Mouse (Mus musculus) testis, postnatal 10 days (tissue): ENCODE data around the gene Sdad1.
"Not testable (repeated sequence)": the region's sequence is repeated elsewhere in the genome, so short reads cannot be mapped to it uniquely, and the experiment has no call there.

Experiments
- DNase-seq: peaks from one replicate; pipeline ENCODE4 v3.0.0; 2021; ENCODE audit warnings: low spot score

The Sdad1 gene

DNA sequence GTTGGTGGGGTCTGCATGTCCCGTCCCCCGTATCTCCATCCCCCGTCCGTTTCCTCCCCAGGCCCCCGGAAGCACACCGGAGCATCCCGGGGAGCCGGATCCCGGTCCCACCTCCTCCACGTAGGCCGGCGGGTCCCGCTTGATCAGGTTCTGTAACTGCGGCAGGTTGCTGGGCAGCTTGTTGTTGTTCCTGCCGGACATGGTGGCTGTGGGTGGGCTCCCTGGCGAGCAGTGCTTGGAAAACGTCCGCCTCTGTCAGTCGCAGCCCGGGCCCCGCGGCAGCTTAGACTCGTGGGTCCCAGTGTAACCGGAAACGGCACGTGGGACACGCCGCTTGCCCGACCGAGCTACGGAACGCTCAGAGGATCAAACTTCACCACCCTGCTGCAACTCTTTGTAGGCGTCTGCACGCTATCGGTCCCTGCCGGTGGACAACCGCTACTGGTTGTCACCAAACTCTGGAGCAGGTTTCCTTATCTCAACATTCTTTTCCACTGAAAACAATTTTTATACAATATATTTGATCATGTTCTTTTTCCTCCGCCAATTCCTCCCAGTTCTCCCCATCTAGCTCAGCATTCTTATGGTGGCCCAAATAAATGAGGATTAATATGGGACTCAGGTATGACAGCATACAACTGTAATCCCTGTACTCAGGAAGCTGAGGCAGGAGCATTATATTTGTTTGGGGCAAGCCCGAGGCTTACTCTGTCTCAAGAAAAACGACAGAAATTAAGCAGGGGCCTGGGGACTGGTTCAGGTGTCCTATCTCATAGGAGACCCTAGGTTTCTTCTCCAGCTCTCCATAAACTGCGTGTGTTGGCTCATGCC lies at the start of gene Sdad1:
Sdad1 (minus strand) TSS at position 799 of the 831 bp plus-strand sequence.
- DNase-seq = peak; percentile 92

DNA sequence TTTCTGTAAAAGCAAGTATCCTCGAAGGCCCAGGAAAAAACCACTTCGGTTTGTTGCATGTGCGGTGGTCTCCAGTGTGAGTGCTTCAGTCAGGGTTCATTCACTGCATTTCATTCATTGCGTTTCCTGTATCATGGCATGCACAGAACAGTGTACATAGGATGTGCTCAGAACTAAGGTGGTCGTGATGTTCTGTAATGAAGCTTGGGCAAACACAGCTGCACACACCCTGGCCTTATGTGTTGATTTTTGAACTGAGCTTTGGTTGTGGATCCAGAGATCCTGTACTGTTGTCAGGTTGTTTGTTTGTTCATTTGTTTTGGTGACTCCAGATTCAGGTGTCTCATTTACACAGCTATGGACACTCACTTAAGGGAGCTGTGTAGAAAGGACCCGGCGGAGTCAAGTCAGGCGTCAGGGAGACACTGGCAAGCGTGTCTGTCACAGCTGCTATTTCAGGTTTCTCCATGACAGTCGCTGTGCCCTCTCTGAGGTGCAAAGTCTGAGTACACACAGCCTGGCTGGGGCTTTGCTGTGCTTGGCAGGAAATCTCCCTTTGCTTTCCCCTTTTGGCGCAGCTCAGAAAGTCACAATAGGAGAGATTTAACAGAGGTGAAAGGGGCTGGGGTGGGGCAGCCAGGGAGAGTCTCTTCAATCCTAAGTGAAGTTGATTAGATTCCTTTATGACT lies 48.6 kb upstream of the Sdad1 start:
- no peak for DNase-seq

- peak; percentile 69 for DNase-seq
Observed at GRCm38 (mm10) chr5:92358033-92358432, 47.8 kb upstream of the Sdad1 start.

DNA sequence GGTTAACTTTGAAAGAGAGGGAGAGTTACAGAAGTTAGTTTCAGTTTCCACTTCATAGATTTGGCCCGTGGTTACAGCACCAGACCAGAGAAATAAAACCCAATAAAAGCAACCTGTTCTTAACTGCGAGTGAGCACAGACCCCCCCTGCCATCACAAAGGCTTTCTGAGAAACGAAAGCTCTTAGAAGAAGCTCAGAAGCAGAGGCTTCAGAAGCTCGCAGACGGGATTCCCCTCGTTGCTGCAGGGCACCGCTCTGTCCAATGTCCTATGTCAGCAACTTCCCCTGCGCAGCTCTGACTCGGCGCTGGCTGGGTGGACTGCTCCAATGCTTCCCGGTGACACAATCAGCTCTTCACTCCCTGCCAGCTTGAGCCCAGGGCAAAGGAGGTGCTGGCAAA lies 43.2 kb upstream of the Sdad1 start:
- DNase-seq = no peak

DNA sequence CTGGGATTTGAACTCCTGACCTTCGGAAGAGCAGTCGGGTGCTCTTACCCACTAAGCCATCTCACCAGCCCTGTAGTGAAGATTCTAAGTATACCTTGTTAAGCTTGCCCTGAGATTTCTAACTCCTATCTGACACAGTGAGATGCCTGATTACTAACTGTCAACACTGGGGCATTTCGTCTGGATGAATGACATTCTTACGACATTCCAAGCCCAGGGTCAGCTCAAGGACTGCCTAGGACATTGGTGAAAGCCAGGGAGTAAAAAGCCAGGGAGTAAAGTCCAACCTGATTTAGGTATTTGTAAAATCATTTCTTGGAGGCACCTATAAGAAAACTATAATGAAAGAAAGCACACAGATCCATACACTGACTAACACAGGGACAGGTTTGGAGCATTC lies 42.4 kb upstream of the Sdad1 start:
- not testable (repeated sequence) for DNase-seq

- DNase-seq = no peak
Observed at GRCm38 (mm10) chr5:92349731-92350130, 39.5 kb upstream of the Sdad1 start.

- DNase-seq = no peak
Observed at GRCm38 (mm10) chr5:92348794-92349413, 38.6 kb upstream of the Sdad1 start, which contains the start of gene Cxcl10. Gene Cxcl10 (minus strand): TSS chr5:92348889.

- DNase-seq = no peak
Observed at GRCm38 (mm10) chr5:92345006-92345405, 34.7 kb upstream of the Sdad1 start.

DNA sequence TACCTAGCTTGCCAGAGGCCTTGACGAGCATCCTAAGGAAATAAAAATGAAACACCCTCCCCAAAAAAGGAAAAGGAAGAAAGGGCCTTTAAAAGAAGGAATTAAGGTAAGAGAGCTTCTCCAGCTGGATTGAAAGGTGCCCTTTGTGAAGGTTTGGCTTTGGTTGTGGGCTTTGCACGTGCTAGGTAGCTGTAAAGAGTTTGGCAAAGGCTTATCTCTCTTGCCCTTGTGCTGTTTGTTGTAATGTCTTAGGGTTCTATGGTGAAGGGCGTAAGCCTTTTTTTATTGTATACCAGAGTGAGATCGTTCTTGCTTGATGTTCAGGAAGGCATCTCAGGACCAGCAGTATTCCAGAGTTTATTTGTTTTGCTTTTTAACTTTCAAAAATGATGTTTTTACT lies 30.3 kb upstream of the Sdad1 start:
- DNase-seq = no peak

- DNase-seq = no peak
Observed at GRCm38 (mm10) chr5:92336743-92337142, 26.5 kb upstream of the Sdad1 start.

GRCm38 (mm10) chr5:92332359-92332840 lies 22.1 kb upstream of the Sdad1 start:
- no peak for DNase-seq

DNA sequence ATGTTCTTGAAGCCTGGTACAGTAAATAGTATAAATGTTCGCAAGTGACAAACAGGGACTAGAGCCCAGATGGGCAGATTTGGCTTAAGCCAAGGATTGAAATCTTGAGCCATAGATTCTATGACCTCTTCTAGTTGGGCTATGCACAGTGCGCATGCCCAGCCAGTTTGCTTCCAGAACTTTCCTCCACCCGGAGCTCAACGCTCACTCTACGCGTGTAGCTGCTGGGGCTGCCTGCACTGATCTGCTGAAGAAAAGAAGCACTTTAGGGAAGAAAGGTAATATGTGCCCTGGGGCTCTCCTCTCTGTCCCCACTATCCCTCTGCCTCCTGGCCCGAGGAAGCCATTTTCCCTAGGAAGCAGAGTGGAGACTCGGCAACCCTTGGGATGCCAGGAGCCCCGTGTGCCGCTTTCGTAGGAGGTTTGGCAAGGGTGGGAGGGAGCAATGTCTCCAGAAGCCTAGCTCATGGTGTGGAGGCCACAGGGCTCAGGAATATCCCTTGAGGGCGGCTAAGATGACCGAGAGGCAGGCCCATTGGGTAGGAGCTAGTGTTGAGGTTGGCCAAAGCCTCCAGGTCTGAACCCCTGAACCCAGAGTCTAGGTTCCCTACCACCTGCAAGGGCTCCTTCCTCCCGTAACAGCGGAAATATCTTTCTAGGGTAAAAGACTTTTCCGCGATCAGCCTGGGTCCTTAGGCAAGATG lies 21.5 kb upstream of the Sdad1 start, which contains the start of gene Art3:
Art3 (plus strand) TSS at position 193 of the 704 bp plus-strand sequence.
- no peak for DNase-seq

- DNase-seq = no peak
Observed at GRCm38 (mm10) chr5:92331122-92331521, 20.8 kb upstream of the Sdad1 start.

DNA sequence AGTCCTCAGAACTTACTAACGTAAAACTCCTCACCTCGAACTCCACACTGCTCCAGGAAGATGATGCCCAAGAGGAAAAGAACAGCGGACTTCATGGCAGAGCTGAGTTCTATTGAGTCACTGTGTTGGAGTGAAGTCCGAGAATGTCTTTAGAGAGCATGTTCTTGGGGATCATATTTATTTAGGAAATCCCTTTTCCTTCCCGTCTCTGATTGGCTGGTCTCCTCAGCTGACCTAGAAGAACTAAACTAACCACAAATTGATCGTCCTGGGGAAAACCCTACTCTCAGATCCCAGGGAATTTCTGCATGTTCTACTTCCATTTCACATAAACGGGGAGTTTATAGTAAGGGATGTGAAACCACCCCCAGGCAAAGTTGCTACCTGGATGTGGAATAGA lies 17.6 kb upstream of the Sdad1 start, which contains the start of gene Cxcl9:
Cxcl9 (minus strand) TSS at position 151 of the 400 bp plus-strand sequence.
- no peak for DNase-seq

DNA sequence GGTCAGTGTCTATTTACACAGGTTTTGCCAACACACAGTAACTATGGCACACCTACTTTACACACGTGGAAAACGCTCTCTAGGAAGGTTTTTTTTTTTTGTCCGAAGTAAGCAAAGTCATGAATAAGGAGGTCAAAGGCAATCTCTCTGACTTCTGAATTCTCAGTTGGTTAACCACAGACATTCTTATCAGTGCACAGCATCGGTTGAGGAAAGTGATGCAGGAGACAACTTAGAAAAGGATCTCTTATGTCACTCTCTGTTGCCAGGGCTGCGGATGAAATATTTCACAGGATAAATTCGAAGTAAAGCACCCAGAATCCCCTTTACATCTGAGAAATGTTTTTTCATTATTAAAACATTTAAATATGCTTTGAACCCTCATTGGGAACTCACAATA lies 17.1 kb upstream of the Sdad1 start:
- no peak for DNase-seq

DNA sequence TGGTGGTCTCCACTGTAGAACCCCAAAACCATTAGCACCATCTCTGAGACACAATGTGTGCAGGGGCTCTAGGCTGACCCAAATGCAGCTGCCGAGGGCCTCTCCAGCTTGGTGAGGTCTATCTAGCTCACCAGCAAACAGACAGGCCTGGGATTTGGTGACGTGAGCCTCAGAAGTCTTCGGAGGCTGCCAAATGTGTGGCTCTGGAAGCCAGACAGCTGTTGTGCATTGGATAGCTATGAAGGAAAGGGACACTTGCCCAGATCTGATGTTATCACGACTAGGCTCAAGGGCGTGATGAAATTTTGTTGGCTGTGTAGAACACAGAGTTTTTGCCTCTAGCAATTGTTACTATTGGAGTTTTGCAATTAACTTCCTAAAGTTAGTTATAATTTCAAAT lies 13.0 kb upstream of the Sdad1 start:
- DNase-seq = no peak

GRCm38 (mm10) chr5:92322612-92323011 lies 12.3 kb upstream of the Sdad1 start:
- DNase-seq = no peak

GRCm38 (mm10) chr5:92321631-92322400 lies 11.5 kb upstream of the Sdad1 start:
- no peak for DNase-seq

DNA sequence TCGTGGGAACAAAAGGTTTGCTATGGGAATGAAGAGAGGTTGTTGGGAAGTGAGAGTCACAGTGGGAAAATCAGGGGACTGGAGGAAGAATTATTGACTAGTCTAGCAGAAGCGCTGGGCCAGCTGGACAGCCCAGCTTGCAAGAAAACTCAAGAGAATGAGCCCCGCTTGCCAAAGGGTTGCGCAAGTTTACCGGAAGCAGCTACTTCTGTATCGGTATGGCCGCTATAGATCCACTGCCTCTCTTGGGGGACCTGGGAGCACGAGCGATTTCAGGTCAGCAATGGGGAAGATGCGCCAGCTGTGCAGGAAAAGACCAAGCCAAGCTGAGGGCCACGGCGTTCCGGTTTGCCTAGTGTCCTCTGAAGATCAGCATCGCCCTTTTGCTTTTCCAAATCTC lies 8.3 kb upstream of the Sdad1 start:
- no peak for DNase-seq

- DNase-seq = no peak
Observed at GRCm38 (mm10) chr5:92318119-92318518, 7.8 kb upstream of the Sdad1 start.

DNA sequence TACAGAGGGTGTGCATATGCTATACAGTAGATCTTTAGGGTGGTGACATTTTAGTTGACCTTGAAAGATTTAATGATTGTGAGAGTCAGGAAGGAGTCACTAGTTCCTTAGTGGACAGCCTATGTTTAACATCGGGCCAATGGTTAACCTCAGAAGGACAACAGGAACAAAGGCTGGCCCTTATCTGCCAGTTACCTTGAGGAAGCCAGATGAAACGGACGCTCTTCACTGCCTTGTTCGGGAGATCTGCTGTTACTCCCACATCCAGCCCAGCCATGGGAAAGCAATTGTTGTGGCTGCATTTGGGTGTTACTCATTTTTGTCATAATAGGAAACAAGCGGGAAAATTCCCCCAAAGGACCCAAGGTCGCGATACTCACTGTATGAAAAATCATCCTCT lies 3.5 kb upstream of the Sdad1 start:
- DNase-seq = no peak
